Mouse (Mus musculus): Measurements from ENCODE around the gene Foxn4. TPM values are rescaled to one million over a fixed set of nuclear protein-coding genes. Genes with fewer than 3 reads are reported as not detected.

The Foxn4 gene
- polyA plus RNA-seq, 1 experiment from 2014 or later, result 0.42 TPM

- H3K4me2 ChIP-seq (ENCODE audit: low read depth, low read length), result no peak overlapping the region; the same call in 1 of the 2 replicates
- no peak for ATAC-seq (replicated peaks; ENCODE audit: insufficient number of reproducible peaks, low FRiP score, low TSS enrichment, low read depth)
These were observed 4.1 kb downstream of the Foxn4 start for GRCm38 (mm10) chr5:114269499-114269898.

GRCm38 (mm10) chr5:114268646-114269045 is 5.0 kb downstream of the Foxn4 start:
- Histone ChIP-seq H3K4me1 (ENCODE audit: control insufficient read depth, insufficient read depth, low read length) (peaks cover 4% of the 10 kb centered on the region; the same call in 1 of the 2 replicates), H3K27me3 (ENCODE audit: control insufficient read depth, insufficient read depth, low read length) (peaks cover 20% of the 10 kb centered on the region)
- ATAC-seq (replicated peaks; ENCODE audit: insufficient number of reproducible peaks, low FRiP score, low TSS enrichment, low read depth), result no peak

More at GRCm38 (mm10) chr5:114269499-114269898, 4.1 kb downstream of the Foxn4 start:
- H3K36me3 ChIP-seq (replicated peaks; ENCODE audit: control insufficient read depth, insufficient read depth, low read depth, low read length), result no peaks in the 10 kb centered on the region
- H3K4me1 ChIP-seq (ENCODE audit: control insufficient read depth, insufficient read depth, low read length), result peaks cover 4% of the 10 kb centered on the region; the same call in 1 of the 2 replicates
- H3K27ac ChIP-seq (replicated peaks; ENCODE audit: low read depth, low read length), result no peak overlapping the region
- no peak overlapping the region for H3K9ac ChIP-seq (replicated peaks; ENCODE audit: low read length)
- 57% methylated on average over 7 of the region's 7 CpGs for WGBS
- peaks cover 28% of the 10 kb centered on the region for H3K27me3 ChIP-seq (ENCODE audit: control insufficient read depth, insufficient read depth, low read length)
- H3K9me3 ChIP-seq (replicated peaks; ENCODE audit: control insufficient read depth, low read length), result no peaks in the 10 kb centered on the region
- no peak overlapping the region for H3K4me3 ChIP-seq (ENCODE audit: low read depth, low read length)
- DNase-seq (ENCODE audit: low spot score), result no peak

GRCm38 (mm10) chr5:114264791-114265190 is 8.8 kb downstream of the Foxn4 start:
- no peaks in the 10 kb centered on the region for H3K36me3 ChIP-seq (replicated peaks; ENCODE audit: control insufficient read depth, insufficient read depth, low read depth, low read length)
- DNase-seq (ENCODE audit: low spot score) (no peak), ATAC-seq (replicated peaks; ENCODE audit: insufficient number of reproducible peaks, low FRiP score, low TSS enrichment, low read depth) (no peak)
- no peaks in the 10 kb centered on the region for H3K4me1 ChIP-seq (ENCODE audit: control insufficient read depth, insufficient read depth, low read length)
- H3K9me3 ChIP-seq (replicated peaks; ENCODE audit: control insufficient read depth, low read length), result no peaks in the 10 kb centered on the region
- H3K27me3 ChIP-seq (ENCODE audit: control insufficient read depth, insufficient read depth, low read length), result no peaks in the 10 kb centered on the region
- H3K27ac ChIP-seq (replicated peaks; ENCODE audit: low read depth, low read length), result no peak overlapping the region
- H3K9ac ChIP-seq (replicated peaks; ENCODE audit: low read length), result no peak overlapping the region
- WGBS, result 86% methylated on average over 8 of the region's 8 CpGs
- H3K4me3 ChIP-seq (ENCODE audit: low read depth, low read length), result no peak overlapping the region
- no peak overlapping the region for H3K4me2 ChIP-seq (ENCODE audit: low read depth, low read length)

More at GRCm38 (mm10) chr5:114268646-114269045, 5.0 kb downstream of the Foxn4 start:
- no peak overlapping the region for H3K27ac ChIP-seq (replicated peaks; ENCODE audit: low read depth, low read length)
- no peak overlapping the region for H3K9ac ChIP-seq (replicated peaks; ENCODE audit: low read length)
- WGBS, result 45% methylated on average over 7 of the region's 7 CpGs
- H3K4me3 ChIP-seq (ENCODE audit: low read depth, low read length), result no peak overlapping the region
- H3K4me2 ChIP-seq (ENCODE audit: low read depth, low read length), result no peak overlapping the region
- H3K36me3 ChIP-seq (replicated peaks; ENCODE audit: control insufficient read depth, insufficient read depth, low read depth, low read length), result no peaks in the 10 kb centered on the region
- no peak for DNase-seq (ENCODE audit: low spot score)
- H3K9me3 ChIP-seq (replicated peaks; ENCODE audit: control insufficient read depth, low read length), result no peaks in the 10 kb centered on the region

- Histone ChIP-seq H3K27ac (replicated peaks; ENCODE audit: low read depth, low read length) (no peak overlapping the region), H3K9me3 (replicated peaks; ENCODE audit: control insufficient read depth, low read length) (no peaks in the 10 kb centered on the region), H3K4me3 (ENCODE audit: low read depth, low read length) (no peak overlapping the region), H3K27me3 (ENCODE audit: control insufficient read depth, insufficient read depth, low read length) (no peaks in the 10 kb centered on the region), H3K9ac (replicated peaks; ENCODE audit: low read length) (no peak overlapping the region), H3K36me3 (replicated peaks; ENCODE audit: control insufficient read depth, insufficient read depth, low read depth, low read length) (no peaks in the 10 kb centered on the region), H3K4me2 (ENCODE audit: low read depth, low read length) (no peak overlapping the region), H3K4me1 (ENCODE audit: control insufficient read depth, insufficient read depth, low read length) (no peaks in the 10 kb centered on the region)
- WGBS, result 80% methylated on average over 8 of the region's 8 CpGs
- DNase-seq (ENCODE audit: low spot score) (no peak), ATAC-seq (replicated peaks; ENCODE audit: insufficient number of reproducible peaks, low FRiP score, low TSS enrichment, low read depth) (peak; percentile 72; the same call in 1 of the 2 replicates)
These were observed 9.6 kb downstream of the Foxn4 start for GRCm38 (mm10) chr5:114264030-114264459.

GRCm38 (mm10) chr5:114261494-114261893 is 12.1 kb downstream of the Foxn4 start:
- H3K4me2 ChIP-seq (ENCODE audit: low read depth, low read length), result no peak overlapping the region
- H3K27ac ChIP-seq (replicated peaks; ENCODE audit: low read depth, low read length), result no peak overlapping the region
- no peaks in the 10 kb centered on the region for H3K27me3 ChIP-seq (ENCODE audit: control insufficient read depth, insufficient read depth, low read length)
- H3K4me3 ChIP-seq (ENCODE audit: low read depth, low read length), result no peak overlapping the region
- ATAC-seq (replicated peaks; ENCODE audit: insufficient number of reproducible peaks, low FRiP score, low TSS enrichment, low read depth), result no peak
- H3K9ac ChIP-seq (replicated peaks; ENCODE audit: low read length), result no peak overlapping the region
- no peaks in the 10 kb centered on the region for H3K36me3 ChIP-seq (replicated peaks; ENCODE audit: control insufficient read depth, insufficient read depth, low read depth, low read length)
- H3K9me3 ChIP-seq (replicated peaks; ENCODE audit: control insufficient read depth, low read length), result no peaks in the 10 kb centered on the region
- DNase-seq (ENCODE audit: low spot score), result no peak
- H3K4me1 ChIP-seq (ENCODE audit: control insufficient read depth, insufficient read depth, low read length), result no peaks in the 10 kb centered on the region

GRCm38 (mm10) chr5:114259495-114259894 is 14.1 kb downstream of the Foxn4 start:
- Histone ChIP-seq H3K4me3 (ENCODE audit: low read depth, low read length) (no peak overlapping the region), H3K27ac (replicated peaks; ENCODE audit: low read depth, low read length) (no peak overlapping the region), H3K9me3 (replicated peaks; ENCODE audit: control insufficient read depth, low read length) (no peaks in the 10 kb centered on the region), H3K36me3 (replicated peaks; ENCODE audit: control insufficient read depth, insufficient read depth, low read depth, low read length) (no peaks in the 10 kb centered on the region), H3K4me1 (ENCODE audit: control insufficient read depth, insufficient read depth, low read length) (no peaks in the 10 kb centered on the region), H3K9ac (replicated peaks; ENCODE audit: low read length) (no peak overlapping the region), H3K4me2 (ENCODE audit: low read depth, low read length) (no peak overlapping the region), H3K27me3 (ENCODE audit: control insufficient read depth, insufficient read depth, low read length) (no peaks in the 10 kb centered on the region)
- no peak for DNase-seq (ENCODE audit: low spot score)
- no peak for ATAC-seq (replicated peaks; ENCODE audit: insufficient number of reproducible peaks, low FRiP score, low TSS enrichment, low read depth)
- 75% methylated on average over 10 of the region's 10 CpGs for WGBS

- H3K9me3 ChIP-seq (replicated peaks; ENCODE audit: control insufficient read depth, low read length), result no peaks in the 10 kb centered on the region
- no peak overlapping the region for H3K4me3 ChIP-seq (ENCODE audit: low read depth, low read length)
- no peaks in the 10 kb centered on the region for H3K36me3 ChIP-seq (replicated peaks; ENCODE audit: control insufficient read depth, insufficient read depth, low read depth, low read length)
- peak overlapping the region; percentile 34 for H3K9ac ChIP-seq (replicated peaks; ENCODE audit: low read length)
- H3K27ac ChIP-seq (replicated peaks; ENCODE audit: low read depth, low read length), result no peak overlapping the region
- ATAC-seq (replicated peaks; ENCODE audit: insufficient number of reproducible peaks, low FRiP score, low TSS enrichment, low read depth) (peak; percentile 58), DNase-seq (ENCODE audit: low spot score) (peak; percentile 91)
- WGBS, result 16% methylated on average over 14 of the region's 14 CpGs
- peaks cover 5% of the 10 kb centered on the region; the same call in 1 of the 2 replicates for H3K4me1 ChIP-seq (ENCODE audit: control insufficient read depth, insufficient read depth, low read length)
- no peaks in the 10 kb centered on the region for H3K27me3 ChIP-seq (ENCODE audit: control insufficient read depth, insufficient read depth, low read length)
- H3K4me2 ChIP-seq (ENCODE audit: low read depth, low read length), result peak overlapping the region; percentile 37
These were observed 25.4 kb downstream of the Foxn4 start for GRCm38 (mm10) chr5:114248174-114248589.

GRCm38 (mm10) chr5:114246465-114246864 is 27.1 kb downstream of the Foxn4 start:
- Histone ChIP-seq H3K4me3 (ENCODE audit: low read depth, low read length) (no peak overlapping the region), H3K4me2 (ENCODE audit: low read depth, low read length) (no peak overlapping the region), H3K27ac (replicated peaks; ENCODE audit: low read depth, low read length) (no peak overlapping the region), H3K9ac (replicated peaks; ENCODE audit: low read length) (no peak overlapping the region), H3K36me3 (replicated peaks; ENCODE audit: control insufficient read depth, insufficient read depth, low read depth, low read length) (no peaks in the 10 kb centered on the region), H3K9me3 (replicated peaks; ENCODE audit: control insufficient read depth, low read length) (no peaks in the 10 kb centered on the region), H3K4me1 (ENCODE audit: control insufficient read depth, insufficient read depth, low read length) (peaks cover 5% of the 10 kb centered on the region; the same call in 1 of the 2 replicates), H3K27me3 (ENCODE audit: control insufficient read depth, insufficient read depth, low read length) (no peaks in the 10 kb centered on the region)
- ATAC-seq (replicated peaks; ENCODE audit: insufficient number of reproducible peaks, low FRiP score, low TSS enrichment, low read depth) (no peak), DNase-seq (ENCODE audit: low spot score) (no peak)
- WGBS, result 79% methylated on average over 7 of the region's 7 CpGs
